In genomic region chr1:118648015-118648414, GRCm38 (mm10) we compare ENCODE assay signal across 14 mouse cellular contexts. TPM values are rescaled to one million over a fixed set of nuclear protein-coding genes. Genes with fewer than 3 reads are reported as not detected.
DNase-seq lines count a peak whose midpoint lies in the region; ATAC-seq lines count a peak whose summit lies in the region.
"Had no signal": no experiment of that assay in that cellular context is flagged by ENCODE, and none has a peak within 500 bp of the region (broad histone marks: within the 10 kb centered on the region; RNA-seq: fewer than 3 reads in every experiment).

No protein-coding gene starts in this region.

- peak; percentile 42 for ATAC-seq in intestine, embryonic 15.5 days
- ATAC-seq in erythroid progenitor cell, adult 5-6 weeks (replicated peaks; ENCODE audit: low FRiP score, poor library complexity, severe bottlenecking): no peak
- no peak for ATAC-seq in heart, embryonic 12.5 days (ENCODE audit: insufficient number of reproducible peaks, low FRiP score)

- H3K27me3 ChIP-seq in intestine, embryonic 15.5 days (replicated peaks): no peaks in the 10 kb centered on the region
- no peaks in the 10 kb centered on the region for H3K27me3 ChIP-seq in heart, embryonic 12.5 days (replicated peaks)

- no peaks in the 10 kb centered on the region for H3K36me3 ChIP-seq in intestine, embryonic 15.5 days
- H3K36me3 ChIP-seq in heart, embryonic 12.5 days: no peaks in the 10 kb centered on the region
- H3K36me3 ChIP-seq: embryonic facial prominence, embryonic 10.5 days had no signal

- peak; percentile 98 for DNase-seq in ES-CJ7 (ENCODE audit: low read depth, low spot score)
- peak; percentile 50 for DNase-seq in kidney, postnatal 14 days
- peak; percentile 81 for DNase-seq in lung, postnatal 25 days (ENCODE audit: low spot score)
- no peak for DNase-seq in spleen, postnatal 14 days (ENCODE audit: low spot score in 2 of 2)
- no peak for DNase-seq in gastrocnemius, adult 18-20 months (ENCODE audit: low spot score)
- DNase-seq: adrenal gland, postnatal 36 days; cerebellum, postnatal 25 days; gastrocnemius, postnatal 36 days had no signal

- H3K9me3 ChIP-seq in intestine, embryonic 15.5 days: no peaks in the 10 kb centered on the region
- no peaks in the 10 kb centered on the region for H3K9me3 ChIP-seq in heart, embryonic 12.5 days (replicated peaks)
- H3K9me3 ChIP-seq: embryonic facial prominence, embryonic 10.5 days had no signal

- no peak overlapping the region for H3K4me3 ChIP-seq in intestine, embryonic 15.5 days (replicated peaks)
- H3K4me3 ChIP-seq in heart, embryonic 12.5 days: no peak overlapping the region
- H3K4me3 ChIP-seq: embryonic facial prominence, embryonic 10.5 days had no signal

- H3K9ac ChIP-seq in intestine, embryonic 15.5 days: no peak overlapping the region
- H3K9ac ChIP-seq in heart, embryonic 12.5 days: no peak overlapping the region

- H3K4me1 ChIP-seq in intestine, embryonic 15.5 days (replicated peaks): peaks cover 13% of the 10 kb centered on the region
- H3K4me1 ChIP-seq in heart, embryonic 12.5 days (replicated peaks): peaks cover 22% of the 10 kb centered on the region

- no peak overlapping the region for H3K4me2 ChIP-seq in intestine, embryonic 15.5 days (replicated peaks)
- no peak overlapping the region for H3K4me2 ChIP-seq in heart, embryonic 12.5 days

- H3K27ac ChIP-seq in intestine, embryonic 15.5 days: no peak overlapping the region; the same call in 1 of the 2 replicates
- H3K27ac ChIP-seq in heart, embryonic 12.5 days (ENCODE audit: poor library complexity, severe bottlenecking): no peak overlapping the region
- H3K27ac ChIP-seq: embryonic facial prominence, embryonic 10.5 days; macrophage had no signal

- 25% methylated on average over 3 of the region's 3 CpGs for WGBS in intestine, embryonic 15.5 days
- 24% methylated on average over 3 of the region's 3 CpGs for WGBS in heart, embryonic 12.5 days

RNA-seq across cellular contexts. Expression of gene Tfcp2l1, which starts 20.3 kb away (rescaled TPM):
- polyA plus RNA-seq in intestine, embryonic 15.5 days (2015; fragmentation: Nextera tagmentation; extraction: Ambion mirVana): 3.2 and 4.5 TPM in 2 replicates
- total RNA-seq in erythroid progenitor cell, adult 5-6 weeks (2015; ENCODE audit: low replicate concordance): not detected in 2 replicates
- not detected in 2 replicates for total RNA-seq in erythroid progenitor cell, adult 5-6 weeks (2017; ENCODE audit: low replicate concordance)
- polyA plus RNA-seq in heart, embryonic 12.5 days (2016; fragmentation: Nextera tagmentation; extraction: Ambion mirVana): 1.7 and 2.7 TPM in 2 replicates
- 1 to 10 TPM; 4.3 to 5.2 TPM for total RNA-seq in gastrocnemius, adult 18-20 months (2021)
- total RNA-seq: neutrophil, adult 5-6 weeks had no signal

Comparison
In these comparisons a context has a peak if more than half of its experiments do, and no peak if none do; other contexts are left out.
1. DNase-seq: peak in ES-CJ7 (single experiment), kidney, postnatal 14 days (single experiment) and lung, postnatal 25 days (single experiment); none in spleen, postnatal 14 days (0 of 2) and gastrocnemius, adult 18-20 months (single experiment).
2. RNA of gene Tfcp2l1, which starts 20.3 kb away (total RNA-seq): 4.3 to 5.2 TPM in gastrocnemius, adult 18-20 months; not detected in erythroid progenitor cell, adult 5-6 weeks; every median in the first group is over 4 times any median in the second.